Mouse (Mus musculus) thymus, adult 2 months (tissue): ENCODE measurements around the gene Fam210b.

Source experiments
- CTCF ChIP-seq: fragments of 200-500 bp; IDR thresholded peaks from 2 replicates; pipeline ENCODE4 v1.5.1; 2012; ENCODE audit warnings: mild to moderate bottlenecking, control low read depth, low read length, moderate library complexity, borderline replicate concordance; ENCODE audit not compliant: control insufficient read depth, poor library complexity, insufficient read depth; ENCODE audit errors: extremely low read depth
- POLR2A ChIP-seq: fragments of 200-500 bp; IDR thresholded peaks from 2 replicates; pipeline ENCODE4 v1.6.1; 2012; ENCODE audit warnings: mild to moderate bottlenecking, low read length, control low read depth, moderate library complexity; ENCODE audit not compliant: control insufficient read depth, poor library complexity, insufficient read depth; ENCODE audit errors: extremely low read depth

- TF ChIP-seq CTCF (no peak), POLR2A (no peak)
Observed at GRCm38 (mm10) chr2:172384715-172385114, 39.4 kb downstream of the Fam210b start.
